In genomic region chr9:119970221-119970620, GRCm38 (mm10) we compare ENCODE assay signal across 9 mouse cellular contexts. TPM values are rescaled to one million over a fixed set of nuclear protein-coding genes. Genes with fewer than 3 reads are reported as not detected.
DNase-seq lines count a peak whose midpoint lies in the region; ATAC-seq and TF ChIP-seq lines count a peak whose summit lies in the region.
"Had no signal": no experiment of that assay in that cellular context is flagged by ENCODE, and none has a peak within 500 bp of the region (broad histone marks: within the 10 kb centered on the region; RNA-seq: fewer than 3 reads in every experiment).

No protein-coding gene starts in this region.

- H3K4me3 ChIP-seq in left cerebral cortex, adult 2 months, result no peak overlapping the region
- H3K4me3 ChIP-seq in embryonic fibroblast, embryonic 13.5 days (ENCODE audit: insufficient read depth, low read length), result no peak overlapping the region
- no peak overlapping the region for H3K4me3 ChIP-seq in lung, embryonic 15.5 days
- H3K4me3 ChIP-seq: midbrain, embryonic 12.5 days had no signal

- peaks cover 3% of the 10 kb centered on the region; the same call in 1 of the 2 replicates for H3K4me1 ChIP-seq in embryonic fibroblast, embryonic 13.5 days (ENCODE audit: control insufficient read depth, insufficient read depth, low read length)
- H3K4me1 ChIP-seq in lung, embryonic 15.5 days, result peaks cover 25% of the 10 kb centered on the region
- H3K4me1 ChIP-seq: midbrain, embryonic 12.5 days had no signal

- intact Hi-C loops in left cerebral cortex, adult 2 months (cut with DNase I), result no loop called here
- intact Hi-C loops in left cerebral cortex, postnatal 14 days (cut with DNase I), result no loop called here

- no peak for DNase-seq in left cerebral cortex, adult 2 months (ENCODE audit: extremely low spot score in 1 of 2, low spot score in 2 of 2)
- no peak for DNase-seq in left cerebral cortex, postnatal 14 days (ENCODE audit: low spot score in 2 of 2)
- peak; percentile 51 for DNase-seq in adrenal gland, adult 2 months
- DNase-seq in spleen, postnatal 4 days (ENCODE audit: low spot score in 2 of 2), result peak; percentile 54 to 80
- DNase-seq in c-Kit-positive CD71-positive TER-119-positive erythroid progenitor cells, embryonic 14.5 days (ENCODE audit: low spot score), result no peak

- H3K27me3 ChIP-seq in lung, embryonic 15.5 days, result no peaks in the 10 kb centered on the region

- H3K9me3 ChIP-seq in lung, embryonic 15.5 days, result no peaks in the 10 kb centered on the region
- H3K9me3 ChIP-seq: midbrain, embryonic 12.5 days had no signal

- no peak for TF ChIP-seq POLR2A in embryonic fibroblast, embryonic 13.5 days (IDR thresholded peaks at IDR 0.05; ENCODE audit: low read depth, low read length)

- H3K27ac ChIP-seq in left cerebral cortex, adult 2 months, result no peak overlapping the region
- H3K27ac ChIP-seq in embryonic fibroblast, embryonic 13.5 days (ENCODE audit: insufficient read depth, low read length), result no peak overlapping the region
- peak overlapping the region; percentile 35 for H3K27ac ChIP-seq in lung, embryonic 15.5 days
- H3K27ac ChIP-seq: midbrain, embryonic 12.5 days had no signal

- H3K4me2 ChIP-seq in lung, embryonic 15.5 days, result no peak overlapping the region
- H3K4me2 ChIP-seq: midbrain, embryonic 12.5 days had no signal

- peak; percentile 46 for ATAC-seq in inflammation-experienced regulatory T-cells, adult 6 months
- ATAC-seq in lung, embryonic 15.5 days (ENCODE audit: borderline replicate concordance, extremely low read depth, low FRiP score, low TSS enrichment), result peak; percentile 28; the same call in 1 of the 2 replicates

- TF ChIP-seq CTCF in left cerebral cortex, adult 2 months (IDR thresholded peaks at IDR 0.05), result peak; percentile 28
- peak; percentile 39; the same call in 1 of the 2 replicates for TF ChIP-seq CTCF in embryonic fibroblast, embryonic 13.5 days (IDR thresholded peaks at IDR 0.05; ENCODE audit: borderline replicate concordance, insufficient read depth, low read length)

- peaks cover 36% of the 10 kb centered on the region for H3K36me3 ChIP-seq in lung, embryonic 15.5 days
- H3K36me3 ChIP-seq: midbrain, embryonic 12.5 days had no signal

- 33% methylated on average over 6 of the region's 6 CpGs for WGBS in lung, embryonic 15.5 days

- no peak overlapping the region; the same call in 1 of the 2 replicates for H3K9ac ChIP-seq in lung, embryonic 15.5 days
- H3K9ac ChIP-seq: midbrain, embryonic 12.5 days had no signal

RNA-seq across cellular contexts. Expression of gene Csrnp1, which starts 14.2 kb away (rescaled TPM):
- 10 to 100 TPM; 28.7 to 31.3 TPM for total RNA-seq in left cerebral cortex, adult 2 months (2021)
- total RNA-seq in left cerebral cortex, postnatal 14 days (2021), result 10 to 100 TPM in 1 of 2 experiments, 1 to 10 TPM in 1; 9.4 to 11.1 TPM
- 10 to 100 TPM; 18.7 to 26.5 TPM for total RNA-seq in adrenal gland, adult 2 months (2021)
- 45.6 and 51.3 TPM in 2 replicates for polyA plus RNA-seq in adrenal gland, adult 2 months (2012; rRNA removed)
- polyA plus RNA-seq in embryonic fibroblast, embryonic 13.5 days (2011; ENCODE audit: insufficient read length, low read depth, missing spikeins), result 17.7 and 20.1 TPM in 2 replicates
- polyA plus RNA-seq in inflammation-experienced regulatory T-cells, adult 6 months (2017; shearing (Covaris generic)), result 10 to 100 TPM; 21.7 to 47.3 (median 39.5) TPM
- 8.2 and 8.7 TPM in 2 replicates for polyA plus RNA-seq in lung, embryonic 15.5 days (2015; fragmentation: Nextera tagmentation; extraction: Ambion mirVana)

RNA-seq across cellular contexts. Expression of gene Ttc21a, which starts 32.8 kb away (rescaled TPM):
- under 1 TPM; 0.45 to 0.77 TPM for total RNA-seq in left cerebral cortex, adult 2 months (2021)
- total RNA-seq in left cerebral cortex, postnatal 14 days (2021), result under 1 TPM; 0.55 TPM
- total RNA-seq in adrenal gland, adult 2 months (2021), result under 1 TPM in 1 of 2 experiments, not detected in 1; 0.17 TPM
- polyA plus RNA-seq in adrenal gland, adult 2 months (2012; rRNA removed), result 0.04 TPM in 2 replicates
- not detected in 2 replicates for polyA plus RNA-seq in embryonic fibroblast, embryonic 13.5 days (2011; ENCODE audit: insufficient read length, low read depth, missing spikeins)
- polyA plus RNA-seq in inflammation-experienced regulatory T-cells, adult 6 months (2017; shearing (Covaris generic)), result not detected
- polyA plus RNA-seq in lung, embryonic 15.5 days (2015; fragmentation: Nextera tagmentation; extraction: Ambion mirVana), result 0.67 and 1.1 TPM in 2 replicates

RNA-seq across cellular contexts. Expression of gene Gorasp1, which starts 32.9 kb away (rescaled TPM):
- total RNA-seq in left cerebral cortex, adult 2 months (2021), result 10 to 100 TPM; 30.7 to 38.0 TPM
- total RNA-seq in left cerebral cortex, postnatal 14 days (2021), result 10 to 100 TPM; 31.3 to 33.7 TPM
- total RNA-seq in adrenal gland, adult 2 months (2021), result 10 to 100 TPM; 15.1 to 31.9 TPM
- 26.6 and 30.5 TPM in 2 replicates for polyA plus RNA-seq in adrenal gland, adult 2 months (2012; rRNA removed)
- polyA plus RNA-seq in embryonic fibroblast, embryonic 13.5 days (2011; ENCODE audit: insufficient read length, low read depth, missing spikeins), result 7.4 and 10.5 TPM in 2 replicates
- 1 to 10 TPM; 2.9 to 4.8 (median 4.5) TPM for polyA plus RNA-seq in inflammation-experienced regulatory T-cells, adult 6 months (2017; shearing (Covaris generic))
- polyA plus RNA-seq in lung, embryonic 15.5 days (2015; fragmentation: Nextera tagmentation; extraction: Ambion mirVana), result 31.1 and 35.6 TPM in 2 replicates

RNA-seq across cellular contexts. Expression of gene Xirp1, which starts 53.2 kb away (rescaled TPM):
- under 1 TPM; 0.14 to 0.20 TPM for total RNA-seq in left cerebral cortex, adult 2 months (2021)
- total RNA-seq in left cerebral cortex, postnatal 14 days (2021), result under 1 TPM; 0.08 to 0.09 TPM
- total RNA-seq in adrenal gland, adult 2 months (2021), result under 1 TPM; 0.37 to 0.48 TPM
- polyA plus RNA-seq in adrenal gland, adult 2 months (2012; rRNA removed), result 0.03 and 0.04 TPM in 2 replicates
- polyA plus RNA-seq in embryonic fibroblast, embryonic 13.5 days (2011; ENCODE audit: insufficient read length, low read depth, missing spikeins), result not detected in 2 replicates
- not detected for polyA plus RNA-seq in inflammation-experienced regulatory T-cells, adult 6 months (2017; shearing (Covaris generic))
- 0.96 and 1.3 TPM in 2 replicates for polyA plus RNA-seq in lung, embryonic 15.5 days (2015; fragmentation: Nextera tagmentation; extraction: Ambion mirVana)
- polyA plus RNA-seq: midbrain, embryonic 12.5 days had no signal

Comparison
In these comparisons a context has a peak if more than half of its experiments do, and no peak if none do; other contexts are left out.
1. DNase-seq: peak in adrenal gland, adult 2 months (single experiment) and spleen, postnatal 4 days (2 of 2); none in left cerebral cortex, adult 2 months (0 of 2), left cerebral cortex, postnatal 14 days (0 of 2) and c-Kit-positive CD71-positive TER-119-positive erythroid progenitor cells, embryonic 14.5 days (single experiment).